Mouse (Mus musculus): ENCODE results near the gene Serpina3i.

Gene Serpina3i

GRCm38 (mm10) chr12:104298049-104298448 lies 35.1 kb downstream of the Serpina3i start:
- no peak for DNase-seq

GRCm38 (mm10) chr12:104305991-104306390 lies 43.1 kb downstream of the Serpina3i start:
- DNase-seq = no peak

- no peak for DNase-seq
Measured at GRCm38 (mm10) chr12:104314253-104314652, 51.3 kb downstream of the Serpina3i start, which contains the start of gene Serpina3j. Gene Serpina3j, plus strand, starts transcription at chr12:104314553.

Data from kidney, postnatal 25 days (tissue).